Mouse (Mus musculus) fibroblast of lung, adult 2 months (primary cell): ENCODE measurements around the gene Hoxc10.

Source experiments
- DNase-seq: peaks from one replicate; pipeline ENCODE4 v3.0.0-alpha.2; 2011; ENCODE audit warnings: low read depth

The Hoxc10 gene

GRCm38 (mm10) chr15:102967511-102968397, 1.2 kb downstream of the Hoxc10 start:
- DNase-seq: no peak

GRCm38 (mm10) chr15:102969296-102969695, 2.7 kb downstream of the Hoxc10 start:
- DNase-seq: no peak

GRCm38 (mm10) chr15:102970740-102971139, 4.1 kb downstream of the Hoxc10 start:
- DNase-seq: no peak

GRCm38 (mm10) chr15:102972254-102972653, 5.7 kb downstream of the Hoxc10 start:
- no peak for DNase-seq

- no peak for DNase-seq
Observed at GRCm38 (mm10) chr15:102972753-102973152, 6.2 kb downstream of the Hoxc10 start.

- DNase-seq: no peak
Observed at GRCm38 (mm10) chr15:102975034-102975433, 8.4 kb downstream of the Hoxc10 start.

- DNase-seq: no peak
Observed at GRCm38 (mm10) chr15:102975688-102976111, 9.1 kb downstream of the Hoxc10 start.

- DNase-seq: no peak
Observed at GRCm38 (mm10) chr15:102976171-102976570, 9.6 kb downstream of the Hoxc10 start, which contains the start of gene Hoxc9. Hoxc9 (plus strand) TSS chr15:102976439.

- DNase-seq: no peak
Observed at GRCm38 (mm10) chr15:102976631-102977422, 10.2 kb downstream of the Hoxc10 start.

- DNase-seq: no peak
Observed at GRCm38 (mm10) chr15:102977423-102977974, 10.9 kb downstream of the Hoxc10 start.

GRCm38 (mm10) chr15:102978615-102979515, 12.3 kb downstream of the Hoxc10 start:
- no peak for DNase-seq

GRCm38 (mm10) chr15:102979936-102980335, 13.3 kb downstream of the Hoxc10 start:
- no peak for DNase-seq

GRCm38 (mm10) chr15:102980352-102980751, 13.8 kb downstream of the Hoxc10 start:
- no peak for DNase-seq

GRCm38 (mm10) chr15:102980912-102981311, 14.3 kb downstream of the Hoxc10 start:
- no peak for DNase-seq

- DNase-seq: no peak
Observed at GRCm38 (mm10) chr15:102981379-102982288, 15.0 kb downstream of the Hoxc10 start.

GRCm38 (mm10) chr15:102983716-102984115, 17.1 kb downstream of the Hoxc10 start:
- DNase-seq: no peak

GRCm38 (mm10) chr15:102984521-102984920, 17.9 kb downstream of the Hoxc10 start:
- DNase-seq: no peak

- no peak for DNase-seq
Observed at GRCm38 (mm10) chr15:102984925-102985324, 18.3 kb downstream of the Hoxc10 start.

GRCm38 (mm10) chr15:102987124-102987833, 20.7 kb downstream of the Hoxc10 start:
- peak; percentile 47 for DNase-seq

- DNase-seq: no peak
Observed at GRCm38 (mm10) chr15:102988078-102988477, 21.5 kb downstream of the Hoxc10 start.
